27 mouse cellular contexts compared by ENCODE assay signal in the genomic region with DNA sequence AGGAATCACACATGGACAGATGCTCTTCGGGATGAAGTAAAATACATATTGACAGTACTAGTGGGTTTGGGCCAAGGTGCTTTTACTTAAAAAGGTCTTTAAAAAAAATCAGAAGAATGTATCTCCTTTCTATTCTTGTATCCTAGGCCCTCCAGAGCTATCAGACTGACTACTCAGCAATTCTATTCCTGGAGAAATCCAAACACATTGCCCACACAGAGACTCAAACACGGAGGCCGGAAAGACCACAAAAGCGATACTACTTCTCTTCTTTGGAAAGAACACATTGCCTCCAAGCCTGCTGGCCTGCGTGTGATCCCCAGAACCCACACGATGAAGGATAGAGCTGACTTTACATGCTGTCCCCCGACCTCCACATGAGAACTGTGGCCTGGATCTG. TPM values are rescaled to one million over a fixed set of nuclear protein-coding genes. Genes with fewer than 3 reads are reported as not detected.
DNase-seq lines count a peak whose midpoint lies in the region; ATAC-seq and TF ChIP-seq lines count a peak whose summit lies in the region.
"Had no signal": no experiment of that assay in that cellular context is flagged by ENCODE, and none has a peak within 500 bp of the region (broad histone marks: within the 10 kb centered on the region; RNA-seq: fewer than 3 reads in every experiment).

No protein-coding gene starts in this region.

- no peaks in the 10 kb centered on the region for H3K27me3 ChIP-seq in heart, adult 2 months (ENCODE audit: control insufficient read depth, insufficient read depth, low read length)
- no peaks in the 10 kb centered on the region for H3K27me3 ChIP-seq in heart, embryonic 14.5 days (ENCODE audit: control insufficient read depth, insufficient read depth, low read length)
- no peaks in the 10 kb centered on the region for H3K27me3 ChIP-seq in liver, adult 2 months (ENCODE audit: control insufficient read depth, insufficient read depth, low read length)
- no peaks in the 10 kb centered on the region for H3K27me3 ChIP-seq in liver, postnatal 0 days (ENCODE audit: insufficient read depth, low read length)
- H3K27me3 ChIP-seq: kidney, embryonic 15.5 days; limb, embryonic 15.5 days; midbrain, embryonic 15.5 days; neural tube, embryonic 15.5 days; Patski had no signal

- TF ChIP-seq POLR2A in heart, adult 2 months (IDR thresholded peaks at IDR 0.05; ENCODE audit: insufficient read depth, low read depth, low read length): no peak
- TF ChIP-seq POLR2A in liver, adult 2 months (IDR thresholded peaks at IDR 0.05; ENCODE audit: extremely low read depth, insufficient read depth, low read length): no peak

- no peak overlapping the region for H3K9ac ChIP-seq in heart, adult 2 months (ENCODE audit: low read depth, low read length)
- H3K9ac ChIP-seq in heart, embryonic 14.5 days (ENCODE audit: low read length): no peak overlapping the region
- H3K9ac ChIP-seq in liver, adult 2 months (ENCODE audit: low read depth, low read length): no peak overlapping the region
- H3K9ac ChIP-seq in liver, postnatal 0 days (replicated peaks): no peak overlapping the region
- H3K9ac ChIP-seq: kidney, embryonic 15.5 days; limb, embryonic 15.5 days; liver, embryonic 14.5 days; lung, embryonic 14.5 days; midbrain, embryonic 15.5 days; neural tube, embryonic 15.5 days had no signal

- intact Hi-C loops in heart, adult 2 months (cut with DNase I): no loop called here
- intact Hi-C loops in heart, postnatal 10 days (cut with DNase I): no loop called here

- peaks cover 4% of the 10 kb centered on the region for H3K4me1 ChIP-seq in heart, adult 2 months (ENCODE audit: control insufficient read depth, insufficient read depth, low read length)
- H3K4me1 ChIP-seq in heart, embryonic 14.5 days (ENCODE audit: control insufficient read depth in 2 of 2, insufficient read depth in 2 of 2, low read length in 2 of 2): peaks cover 19 to 30% of the 10 kb centered on the region in 2 experiments
- peaks cover 22% of the 10 kb centered on the region for H3K4me1 ChIP-seq in liver, adult 2 months (ENCODE audit: control insufficient read depth, insufficient read depth, low read length)
- H3K4me1 ChIP-seq in liver, postnatal 0 days (ENCODE audit: insufficient read depth): no peaks in the 10 kb centered on the region
- H3K4me1 ChIP-seq: kidney, embryonic 15.5 days; limb, embryonic 10.5 days; limb, embryonic 15.5 days; midbrain, embryonic 10.5 days; midbrain, embryonic 15.5 days; neural tube, embryonic 15.5 days had no signal

- DNase-seq in heart, adult 2 months: no peak
- DNase-seq in heart, postnatal 10 days: no peak
- no peak for DNase-seq in heart, postnatal 4 days
- no peak for DNase-seq in liver, adult 2 months (ENCODE audit: extremely low read depth, low read depth, low spot score)
- DNase-seq in liver, postnatal 0 days: no peak
- DNase-seq in telencephalon, adult 2 months (ENCODE audit: low read depth, low spot score): peak; percentile 22
- DNase-seq: adrenal gland, postnatal 10 days; cerebellum, adult 11 months; cerebellum, adult 9-10 months; cerebellum, postnatal 36 days; gastrocnemius, postnatal 10 days; kidney, adult 18-20 months; kidney, postnatal 25 days; lung, embryonic 14.5 days; lung, postnatal 14 days; retina, postnatal 1 day had no signal

- no peak for TF ChIP-seq CTCF in heart, adult 2 months (IDR thresholded peaks at IDR 0.05)
- TF ChIP-seq CTCF in liver, adult 2 months (IDR thresholded peaks at IDR 0.05; ENCODE audit: low read depth, low read length): no peak
- TF ChIP-seq CTCF in liver, postnatal 0 days (IDR thresholded peaks at IDR 0.05; ENCODE audit: low read depth): no peak

- ATAC-seq in heart, embryonic 14.5 days (ENCODE audit: insufficient number of reproducible peaks, insufficient read depth, low FRiP score, low read depth): no peak
- ATAC-seq in liver, postnatal 0 days: no peak
- ATAC-seq: forebrain, embryonic 14.5 days; hindbrain, embryonic 16.5 days; midbrain, embryonic 15.5 days; Patski had no signal

- peak overlapping the region; percentile 69 for H3K27ac ChIP-seq in heart, adult 2 months
- peak overlapping the region; percentile 12 to 67; a peak in 3 of 4 replicates for H3K27ac ChIP-seq in heart, embryonic 14.5 days (replicated peaks in 1 of 2; ENCODE audit: control insufficient read depth in 1 of 2, insufficient read depth in 1 of 2, low read depth in 2 of 2, low read length in 2 of 2)
- H3K27ac ChIP-seq in liver, adult 2 months (replicated peaks; ENCODE audit: insufficient read depth, low read depth, low read length): peak overlapping the region; percentile 52
- no peak overlapping the region for H3K27ac ChIP-seq in liver, postnatal 0 days (ENCODE audit: low read depth)
- H3K27ac ChIP-seq: kidney, embryonic 15.5 days; limb, embryonic 10.5 days; limb, embryonic 15.5 days; liver, embryonic 14.5 days; midbrain, embryonic 10.5 days; midbrain, embryonic 15.5 days; neural tube, embryonic 15.5 days had no signal

- WGBS in heart, adult 2 months: 62% methylated on average over 7 of the region's 7 CpGs
- 56% methylated on average over 7 of the region's 7 CpGs for WGBS in heart, embryonic 14.5 days
- WGBS in liver, adult 2 months: 45% methylated on average over 7 of the region's 7 CpGs
- WGBS in liver, postnatal 0 days (ENCODE audit: insufficient replicate concordance): 87% methylated on average over 7 of the region's 7 CpGs

- H3K9me3 ChIP-seq in heart, embryonic 14.5 days (ENCODE audit: control insufficient read depth, low read length): no peaks in the 10 kb centered on the region
- no peaks in the 10 kb centered on the region for H3K9me3 ChIP-seq in liver, postnatal 0 days (ENCODE audit: low read length)
- H3K9me3 ChIP-seq: kidney, embryonic 15.5 days; limb, embryonic 10.5 days; limb, embryonic 15.5 days; midbrain, embryonic 10.5 days; midbrain, embryonic 15.5 days; neural tube, embryonic 15.5 days had no signal

- no peak overlapping the region for H3K4me3 ChIP-seq in heart, adult 2 months
- H3K4me3 ChIP-seq in heart, embryonic 14.5 days (ENCODE audit: control insufficient read depth in 1 of 2, insufficient read depth in 1 of 2, low read depth in 1 of 2, low read length in 2 of 2): no peak overlapping the region
- H3K4me3 ChIP-seq in liver, adult 2 months (ENCODE audit: insufficient read depth, low read depth, low read length): no peak overlapping the region
- H3K4me3 ChIP-seq in liver, postnatal 0 days (ENCODE audit: low read depth, low read length): no peak overlapping the region
- H3K4me3 ChIP-seq: kidney, embryonic 15.5 days; limb, embryonic 10.5 days; limb, embryonic 15.5 days; midbrain, embryonic 10.5 days; midbrain, embryonic 15.5 days; neural tube, embryonic 15.5 days had no signal

- TF ChIP-seq EP300 in heart, adult 2 months (IDR thresholded peaks at IDR 0.05; ENCODE audit: insufficient read depth, low read depth, low read length): no peak
- no peak for TF ChIP-seq EP300 in liver, postnatal 0 days (IDR thresholded peaks at IDR 0.05; ENCODE audit: low read depth)

- H3K79me2 ChIP-seq in heart, adult 2 months (replicated peaks; ENCODE audit: control insufficient read depth, insufficient read depth, low read length): no peaks in the 10 kb centered on the region
- H3K79me2 ChIP-seq in liver, adult 2 months (ENCODE audit: control insufficient read depth, insufficient read depth, low read length): no peaks in the 10 kb centered on the region

- peaks cover 16% of the 10 kb centered on the region for H3K36me3 ChIP-seq in heart, adult 2 months (ENCODE audit: control insufficient read depth, insufficient read depth, low read length)
- H3K36me3 ChIP-seq in heart, embryonic 14.5 days (ENCODE audit: control insufficient read depth, insufficient read depth, low read length): peaks cover 47% of the 10 kb centered on the region
- peaks cover 29% of the 10 kb centered on the region for H3K36me3 ChIP-seq in liver, adult 2 months (ENCODE audit: control insufficient read depth, insufficient read depth, low read length)
- H3K36me3 ChIP-seq in liver, postnatal 0 days (replicated peaks; ENCODE audit: insufficient read depth, low read length): peaks cover 80% of the 10 kb centered on the region

- no peak overlapping the region for H3K4me2 ChIP-seq in heart, embryonic 14.5 days (ENCODE audit: low read length)
- H3K4me2 ChIP-seq in liver, postnatal 0 days (ENCODE audit: low read depth, low read length): no peak overlapping the region
- H3K4me2 ChIP-seq: kidney, embryonic 15.5 days; limb, embryonic 15.5 days; lung, embryonic 14.5 days; midbrain, embryonic 15.5 days; neural tube, embryonic 15.5 days had no signal

RNA-seq across cellular contexts. Expression of gene Fcf1, which starts 31.6 kb away (rescaled TPM):
- 10 to 100 TPM; 31.8 to 35.1 TPM for total RNA-seq in heart, adult 2 months (2021)
- polyA plus RNA-seq in heart, adult 2 months (2012; rRNA removed): 28.1 and 54.1 TPM in 2 replicates
- 10 to 100 TPM; 45.0 to 45.3 TPM for total RNA-seq in heart, postnatal 10 days (2021)
- 88.8 and 91.9 TPM in 2 replicates for polyA plus RNA-seq in heart, embryonic 14.5 days (2014; fragmentation: Nextera tagmentation; extraction: Ambion mirVana)
- 10 to 100 TPM; 47.9 to 49.5 TPM for total RNA-seq in heart, postnatal 4 days (2021)
- total RNA-seq in liver, adult 2 months (2014; rRNA removed): 47.5 and 59.7 TPM in 2 replicates
- polyA plus RNA-seq in liver, adult 2 months (2012; rRNA removed): 21.7 and 23.2 TPM in 2 replicates
- polyA plus RNA-seq in liver, postnatal 0 days (2015; fragmentation: Nextera tagmentation; extraction: Ambion mirVana): 66.0 and 74.5 TPM in 2 replicates

RNA-seq across cellular contexts. Expression of gene Arel1, which starts 31.6 kb away (rescaled TPM):
- 10 to 100 TPM; 34.9 to 45.2 TPM for total RNA-seq in heart, adult 2 months (2021)
- polyA plus RNA-seq in heart, adult 2 months (2012; rRNA removed): 29.5 and 45.9 TPM in 2 replicates
- total RNA-seq in heart, postnatal 10 days (2021): 10 to 100 TPM; 38.1 to 48.5 TPM
- polyA plus RNA-seq in heart, embryonic 14.5 days (2014; fragmentation: Nextera tagmentation; extraction: Ambion mirVana): 13.2 and 13.7 TPM in 2 replicates
- 10 to 100 TPM; 38.5 to 40.1 TPM for total RNA-seq in heart, postnatal 4 days (2021)
- total RNA-seq in liver, adult 2 months (2014; rRNA removed): 22.2 and 22.4 TPM in 2 replicates
- 17.6 and 21.0 TPM in 2 replicates for polyA plus RNA-seq in liver, adult 2 months (2012; rRNA removed)
- 5.2 and 6.9 TPM in 2 replicates for polyA plus RNA-seq in liver, postnatal 0 days (2015; fragmentation: Nextera tagmentation; extraction: Ambion mirVana)

RNA-seq across cellular contexts. Expression of gene Ylpm1, which starts 57.0 kb away (rescaled TPM):
- total RNA-seq in heart, adult 2 months (2021): 10 to 100 TPM; 26.7 to 26.8 TPM
- polyA plus RNA-seq in heart, adult 2 months (2012; rRNA removed): 9.3 and 12.1 TPM in 2 replicates
- 10 to 100 TPM; 33.6 to 36.3 TPM for total RNA-seq in heart, postnatal 10 days (2021)
- 25.7 and 27.1 TPM in 2 replicates for polyA plus RNA-seq in heart, embryonic 14.5 days (2014; fragmentation: Nextera tagmentation; extraction: Ambion mirVana)
- total RNA-seq in heart, postnatal 4 days (2021): 10 to 100 TPM; 39.4 to 45.2 TPM
- 16.9 TPM in 2 replicates for total RNA-seq in liver, adult 2 months (2014; rRNA removed)
- 4.7 and 5.2 TPM in 2 replicates for polyA plus RNA-seq in liver, adult 2 months (2012; rRNA removed)
- 5.4 and 6.2 TPM in 2 replicates for polyA plus RNA-seq in liver, postnatal 0 days (2015; fragmentation: Nextera tagmentation; extraction: Ambion mirVana)
